Mouse (Mus musculus): ENCODE results near the gene Mdfic.
A peak's percentile ranks its signal among the peaks of the same experiment; 100 is the strongest.

DNA sequence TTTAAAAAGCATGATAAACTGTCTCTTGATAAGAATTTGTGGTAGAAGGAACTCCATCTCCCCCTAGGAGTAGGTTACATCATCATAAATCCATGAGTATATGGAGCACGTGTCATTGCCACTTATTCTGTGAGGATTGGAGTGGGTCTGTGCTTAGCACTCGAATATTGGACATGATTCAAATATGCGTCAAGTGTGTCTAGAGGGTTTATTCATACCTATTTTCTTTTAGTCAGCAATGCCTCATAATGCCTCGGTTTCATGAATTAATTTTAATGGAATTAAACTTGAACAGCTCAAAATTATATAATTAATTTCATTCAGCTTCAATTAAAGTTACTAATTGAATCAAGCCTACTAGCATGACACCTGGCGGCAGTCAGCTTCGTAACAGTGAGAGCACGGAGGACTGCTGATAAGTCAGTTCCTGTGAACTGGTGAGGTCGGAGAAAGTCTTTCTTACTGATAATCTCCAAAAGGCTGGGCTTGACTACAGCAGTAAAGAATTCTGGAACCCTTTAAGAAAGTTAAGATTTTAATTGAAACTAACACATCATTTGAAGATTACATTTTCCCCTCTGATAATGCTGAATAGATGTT is 17.0 kb downstream of the Mdfic start:
- TF ChIP-seq CTCF (IDR thresholded peaks at IDR 0.05) (no peak; the same call in 1 of the 2 replicates), EP300 (IDR thresholded peaks at IDR 0.05) (peak; percentile 98)
